Mouse (Mus musculus) kidney, embryonic 15.5 days (tissue): ENCODE results near the gene Tenm2. TPM values are rescaled to one million over a fixed set of nuclear protein-coding genes. Genes with fewer than 3 reads are reported as not detected.

Experiments
- ATAC-seq: fragments of 200-750 bp; cut with Nextera tagmentation; replicated peaks from 2 replicates; pipeline ENCODE4 v1.8.0; 2017; ENCODE audit warnings: moderate TSS enrichment; ENCODE audit not compliant: low FRiP score
- H3K27ac ChIP-seq: fragments of 300-500 bp; sonication (generic); 2 replicates; pipeline ENCODE4 v1.5.1; 2015; ENCODE audit warnings: mild to moderate bottlenecking, inconsistent platforms
- H3K27me3 ChIP-seq: fragments of 300-500 bp; sonication (generic); 2 replicates; pipeline ENCODE4 v1.6.1; 2015; ENCODE audit warnings: inconsistent platforms
- H3K36me3 ChIP-seq: fragments of 300-500 bp; sonication (generic); 2 replicates; pipeline ENCODE4 v1.6.1; 2015; ENCODE audit warnings: inconsistent platforms
- H3K4me1 ChIP-seq: fragments of 300-500 bp; sonication (generic); 2 replicates; pipeline ENCODE4 v1.6.1; 2015; ENCODE audit warnings: inconsistent platforms
- H3K4me2 ChIP-seq: fragments of 300-500 bp; sonication (generic); 2 replicates; pipeline ENCODE4 v1.6.1; 2015; ENCODE audit warnings: moderate library complexity, mild to moderate bottlenecking, inconsistent platforms
- H3K4me3 ChIP-seq: fragments of 300-500 bp; sonication (generic); replicated peaks from 2 replicates; pipeline ENCODE4 v1.5.1; 2015; ENCODE audit warnings: mild to moderate bottlenecking, inconsistent platforms
- H3K9ac ChIP-seq: fragments of 300-500 bp; sonication (generic); 2 replicates; pipeline ENCODE4 v1.6.1; 2015; ENCODE audit warnings: mild to moderate bottlenecking, inconsistent platforms
- H3K9me3 ChIP-seq: fragments of 300-500 bp; sonication (generic); replicated peaks from 2 replicates; pipeline ENCODE4 v1.6.1; 2016; ENCODE audit warnings: inconsistent platforms
- WGBS: fragments of 180-500 bp; shearing (Covaris S2); methylation state at CpG from one replicate; pipeline ENCODE4 v1.1.7; 2015; ENCODE audit warnings: mixed read lengths; 5-methylcytosine and 5-hydroxymethylcytosine counted together
- polyA plus RNA-seq: library from polyadenylated mRNA; unstranded; fragments of >200 nt; fragmentation: Nextera tagmentation; extraction: Ambion mirVana; gene quantifications from 2 replicates; pipeline ENCODE4 v1.2.1, GENCODE M21; 2015

Gene Tenm2
- polyA plus RNA-seq, 1 experiment from 2014 or later, result 0.78 TPM

- no peaks in the 10 kb centered on the region for H3K36me3 ChIP-seq
- no peaks in the 10 kb centered on the region; the same call in 1 of the 2 replicates for H3K4me1 ChIP-seq
- H3K9ac ChIP-seq, result no peak overlapping the region
- 72% methylated on average over 5 of the region's 5 CpGs for WGBS
- peak overlapping the region; percentile 20; the same call in 1 of the 2 replicates for H3K27ac ChIP-seq
- ATAC-seq, result peak; percentile 88
- no peaks in the 10 kb centered on the region for H3K27me3 ChIP-seq
- H3K9me3 ChIP-seq, result no peaks in the 10 kb centered on the region
- no peak overlapping the region for H3K4me3 ChIP-seq
- H3K4me2 ChIP-seq, result peak overlapping the region; percentile 30; the same call in 1 of the 2 replicates
Measured at GRCm38 (mm10) chr11:36958102-36958501, 277.7 kb downstream of the Tenm2 start.

DNA sequence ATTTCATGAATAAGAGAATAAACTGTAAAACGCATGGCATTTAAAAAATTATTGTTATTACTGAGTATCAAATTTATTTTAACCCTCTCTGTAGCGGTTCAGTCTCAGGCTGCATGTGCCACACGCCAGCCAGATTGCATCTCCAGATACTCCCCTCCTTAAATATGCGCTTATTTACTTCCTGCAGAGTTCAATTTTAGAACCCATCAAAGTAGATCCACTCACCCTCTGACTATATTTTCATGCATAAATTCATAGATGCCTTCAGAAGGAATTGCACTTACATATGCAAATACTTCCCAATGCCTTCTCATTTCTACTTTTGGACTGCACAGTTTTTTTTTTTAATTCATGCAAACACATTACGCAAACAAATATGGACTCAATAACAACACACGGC is 294.3 kb downstream of the Tenm2 start:
- H3K4me2 ChIP-seq, result no peak overlapping the region
- no peak overlapping the region for H3K27ac ChIP-seq
- H3K36me3 ChIP-seq, result no peaks in the 10 kb centered on the region
- WGBS, result 93% methylated on average over 6 of the region's 6 CpGs
- H3K27me3 ChIP-seq, result no peaks in the 10 kb centered on the region
- no peak for ATAC-seq
- H3K4me3 ChIP-seq, result no peak overlapping the region
- no peak overlapping the region for H3K9ac ChIP-seq
- H3K9me3 ChIP-seq, result no peaks in the 10 kb centered on the region
- H3K4me1 ChIP-seq, result no peaks in the 10 kb centered on the region

GRCm38 (mm10) chr11:36940557-36941110 is 295.1 kb downstream of the Tenm2 start:
- H3K9ac ChIP-seq, result no peak overlapping the region
- no peaks in the 10 kb centered on the region for H3K9me3 ChIP-seq
- WGBS, result 46% methylated on average over 7 of the region's 7 CpGs
- ATAC-seq, result peak; percentile 68
- H3K36me3 ChIP-seq, result no peaks in the 10 kb centered on the region
- no peak overlapping the region for H3K4me2 ChIP-seq
- H3K27ac ChIP-seq, result no peak overlapping the region
- H3K4me3 ChIP-seq, result no peak overlapping the region
- no peaks in the 10 kb centered on the region for H3K27me3 ChIP-seq
- H3K4me1 ChIP-seq, result no peaks in the 10 kb centered on the region

DNA sequence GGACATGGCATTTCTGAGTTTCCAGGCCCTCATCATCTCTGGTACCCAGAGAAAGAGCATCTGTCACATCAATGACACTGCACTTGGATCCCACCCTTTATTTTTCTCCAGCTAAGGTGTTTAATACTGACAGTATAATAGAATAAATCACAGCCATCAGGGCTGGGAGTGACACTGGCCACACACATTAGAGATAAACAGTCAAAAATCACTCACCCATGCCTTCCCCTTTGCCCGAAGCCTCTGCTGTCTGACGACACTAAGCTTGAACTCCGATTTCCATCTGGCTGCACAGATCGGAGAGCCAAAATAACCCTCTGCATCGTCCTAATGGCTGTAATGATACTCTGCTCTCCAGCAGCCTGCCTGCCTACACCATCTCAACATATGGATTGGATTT is 305.9 kb downstream of the Tenm2 start:
- no peaks in the 10 kb centered on the region for H3K4me1 ChIP-seq
- no peak overlapping the region for H3K4me3 ChIP-seq
- H3K9ac ChIP-seq, result no peak overlapping the region
- H3K4me2 ChIP-seq, result no peak overlapping the region
- WGBS, result 36% methylated on average over 5 of the region's 5 CpGs
- peak; percentile 74; the same call in 1 of the 2 replicates for ATAC-seq
- H3K27ac ChIP-seq, result no peak overlapping the region
- H3K9me3 ChIP-seq, result no peaks in the 10 kb centered on the region
- no peaks in the 10 kb centered on the region for H3K36me3 ChIP-seq
- no peaks in the 10 kb centered on the region for H3K27me3 ChIP-seq

GRCm38 (mm10) chr11:36926705-36927406 is 308.9 kb downstream of the Tenm2 start:
- no peaks in the 10 kb centered on the region for H3K36me3 ChIP-seq
- no peak for ATAC-seq
- H3K9me3 ChIP-seq, result no peaks in the 10 kb centered on the region
- H3K27ac ChIP-seq, result no peak overlapping the region
- no peaks in the 10 kb centered on the region for H3K4me1 ChIP-seq
- H3K4me3 ChIP-seq, result no peak overlapping the region
- 81% methylated on average over 9 of the region's 9 CpGs for WGBS
- no peak overlapping the region for H3K4me2 ChIP-seq
- no peak overlapping the region for H3K9ac ChIP-seq
- H3K27me3 ChIP-seq, result no peaks in the 10 kb centered on the region

GRCm38 (mm10) chr11:36919301-36919700 is 316.5 kb downstream of the Tenm2 start:
- no peaks in the 10 kb centered on the region for H3K36me3 ChIP-seq
- H3K4me3 ChIP-seq, result no peak overlapping the region
- no peak overlapping the region for H3K4me2 ChIP-seq
- no peaks in the 10 kb centered on the region for H3K27me3 ChIP-seq
- no peak overlapping the region for H3K27ac ChIP-seq
- 88% methylated on average over 6 of the region's 6 CpGs for WGBS
- no peaks in the 10 kb centered on the region for H3K4me1 ChIP-seq
- ATAC-seq, result no peak
- H3K9me3 ChIP-seq, result no peaks in the 10 kb centered on the region
- no peak overlapping the region for H3K9ac ChIP-seq

DNA sequence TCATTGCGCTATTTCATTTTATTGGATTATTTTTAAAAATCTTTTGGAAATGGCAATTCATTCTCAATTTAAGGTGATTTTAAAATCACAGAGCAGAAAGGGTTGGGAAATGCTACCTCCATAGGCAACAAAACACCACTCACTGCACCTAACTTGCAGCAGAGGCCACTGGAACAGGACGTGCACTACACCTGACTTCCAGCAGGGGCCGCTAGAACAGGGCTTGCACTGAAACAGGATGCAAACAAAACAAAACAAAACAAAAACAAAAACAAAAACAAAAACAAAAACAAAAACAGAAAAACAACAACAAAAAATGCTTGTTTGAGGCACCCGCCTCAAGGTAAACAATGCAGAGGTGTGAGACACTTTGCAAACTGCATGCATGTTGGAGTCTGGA is 324.4 kb downstream of the Tenm2 start:
- ATAC-seq, result no peak
- Histone ChIP-seq H3K27me3 (no peaks in the 10 kb centered on the region), H3K4me2 (no peak overlapping the region), H3K9me3 (no peaks in the 10 kb centered on the region), H3K4me3 (no peak overlapping the region), H3K4me1 (no peaks in the 10 kb centered on the region), H3K9ac (no peak overlapping the region), H3K27ac (no peak overlapping the region), H3K36me3 (no peaks in the 10 kb centered on the region)
- WGBS, result 76% methylated on average over 4 of the region's 4 CpGs

DNA sequence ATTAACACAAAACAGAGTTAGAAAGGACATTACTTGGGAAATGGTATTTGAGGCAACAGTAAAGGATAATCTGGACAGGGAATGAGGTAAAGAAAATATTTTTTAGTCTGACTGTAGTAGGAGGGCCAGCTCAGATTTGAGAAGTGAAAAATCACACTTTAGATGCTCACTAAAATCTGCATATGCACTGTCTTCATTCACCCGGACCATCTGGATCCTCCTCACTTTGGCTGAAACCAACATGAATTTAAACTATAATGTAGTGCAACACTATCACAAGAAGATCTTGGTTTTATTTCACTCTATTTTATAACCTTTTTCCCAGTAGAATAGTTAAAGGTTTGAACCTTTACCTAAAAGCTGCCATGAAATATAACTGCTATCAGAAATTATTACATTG is 326.7 kb downstream of the Tenm2 start:
- 81% methylated on average over 1 of the region's 1 CpGs for WGBS
- Histone ChIP-seq H3K9ac (no peak overlapping the region), H3K4me1 (no peaks in the 10 kb centered on the region), H3K27me3 (no peaks in the 10 kb centered on the region), H3K9me3 (no peaks in the 10 kb centered on the region), H3K4me2 (no peak overlapping the region), H3K27ac (no peak overlapping the region), H3K36me3 (no peaks in the 10 kb centered on the region), H3K4me3 (no peak overlapping the region)
- no peak for ATAC-seq

DNA sequence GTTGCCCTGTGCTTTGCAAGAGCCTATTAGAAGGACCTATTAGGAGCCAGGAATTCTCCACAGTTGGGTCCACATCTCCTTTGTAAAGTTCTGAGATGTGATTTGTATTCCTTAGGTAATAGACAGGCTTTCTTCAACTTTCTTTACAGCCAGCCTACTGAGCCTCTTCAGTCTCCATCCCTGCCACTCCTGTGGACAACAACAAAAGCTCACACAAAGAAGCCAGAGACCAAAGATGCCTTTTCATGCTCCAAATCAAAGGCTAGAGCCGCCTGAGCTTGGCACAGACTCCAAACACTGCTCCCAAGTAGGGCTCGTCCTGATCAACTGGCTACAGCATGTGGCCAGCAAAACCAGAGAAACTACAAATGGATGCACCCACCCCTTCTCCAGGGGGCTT is 333.5 kb downstream of the Tenm2 start:
- H3K27ac ChIP-seq, result no peak overlapping the region
- no peaks in the 10 kb centered on the region for H3K4me1 ChIP-seq
- no peaks in the 10 kb centered on the region for H3K36me3 ChIP-seq
- 55% methylated on average over 2 of the region's 2 CpGs for WGBS
- H3K27me3 ChIP-seq, result no peaks in the 10 kb centered on the region
- no peaks in the 10 kb centered on the region for H3K9me3 ChIP-seq
- H3K4me3 ChIP-seq, result no peak overlapping the region
- no peak overlapping the region for H3K9ac ChIP-seq
- no peak for ATAC-seq
- H3K4me2 ChIP-seq, result no peak overlapping the region

DNA sequence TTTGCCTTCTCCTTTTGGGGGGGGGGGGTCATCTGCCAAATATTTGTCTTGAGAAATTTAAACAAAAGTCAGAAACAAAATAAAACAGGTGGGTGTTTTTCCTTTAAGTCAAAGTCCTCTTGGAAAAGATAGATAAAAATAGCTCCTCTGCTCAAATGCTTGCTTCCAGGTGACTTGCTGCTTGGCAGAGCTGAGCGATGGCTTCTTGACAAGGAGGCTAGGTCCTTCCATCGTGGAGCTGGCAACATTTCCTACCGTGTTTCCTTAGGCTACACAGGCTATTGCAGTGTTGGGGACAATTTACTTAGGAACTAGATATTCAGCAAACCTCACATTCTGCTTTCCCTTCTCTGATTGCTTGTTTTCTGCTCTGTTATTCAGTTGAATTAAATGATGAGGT is 342.7 kb downstream of the Tenm2 start:
- no peaks in the 10 kb centered on the region for H3K9me3 ChIP-seq
- no peaks in the 10 kb centered on the region for H3K27me3 ChIP-seq
- no peaks in the 10 kb centered on the region for H3K4me1 ChIP-seq
- no peak overlapping the region for H3K4me3 ChIP-seq
- H3K36me3 ChIP-seq, result no peaks in the 10 kb centered on the region
- 84% methylated on average over 3 of the region's 3 CpGs for WGBS
- no peak overlapping the region for H3K27ac ChIP-seq
- H3K4me2 ChIP-seq, result no peak overlapping the region
- no peak overlapping the region for H3K9ac ChIP-seq
- ATAC-seq, result no peak

DNA sequence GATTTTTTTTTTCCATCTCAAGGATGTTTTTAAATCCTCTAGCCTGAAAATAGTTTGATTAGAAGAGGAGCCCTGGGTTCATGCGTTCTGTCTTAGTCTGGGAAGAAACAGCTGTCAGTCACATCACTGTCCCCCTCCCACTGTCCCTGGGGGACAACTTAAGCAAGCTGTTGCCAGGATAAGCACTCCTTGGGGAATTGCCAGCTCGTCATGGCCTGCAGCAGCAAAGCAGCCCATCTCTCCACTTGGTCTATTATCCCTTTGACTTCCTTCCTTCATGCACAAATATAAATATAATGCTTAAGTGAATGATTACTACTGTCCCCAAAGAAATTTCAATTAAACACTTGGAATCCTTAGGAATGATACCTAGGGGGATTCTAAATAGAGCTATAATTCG is 344.7 kb downstream of the Tenm2 start:
- Histone ChIP-seq H3K27me3 (no peaks in the 10 kb centered on the region), H3K4me2 (no peak overlapping the region), H3K4me1 (no peaks in the 10 kb centered on the region), H3K27ac (no peak overlapping the region), H3K9me3 (no peaks in the 10 kb centered on the region), H3K4me3 (no peak overlapping the region), H3K36me3 (no peaks in the 10 kb centered on the region), H3K9ac (no peak overlapping the region)
- no peak for ATAC-seq
- WGBS, result 55% methylated on average over 3 of the region's 3 CpGs

- 44% methylated on average over 7 of the region's 7 CpGs for WGBS
- no peak overlapping the region for H3K9ac ChIP-seq
- H3K9me3 ChIP-seq, result no peaks in the 10 kb centered on the region
- no peak overlapping the region for H3K27ac ChIP-seq
- no peaks in the 10 kb centered on the region for H3K36me3 ChIP-seq
- ATAC-seq, result peak; percentile 63; the same call in 1 of the 2 replicates
- no peak overlapping the region for H3K4me2 ChIP-seq
- H3K4me3 ChIP-seq, result no peak overlapping the region
- H3K27me3 ChIP-seq, result no peaks in the 10 kb centered on the region
- H3K4me1 ChIP-seq, result 0 out of 2 replicates have a peak, but pooled peaks cover 5% of the 10 kb centered on the region
Measured at GRCm38 (mm10) chr11:36887490-36887889, 348.3 kb downstream of the Tenm2 start.
